Mouse (Mus musculus) brain, adult 2 months (tissue): ENCODE measurements around the gene Pecr.
A peak's percentile ranks its signal among the peaks of the same experiment; 100 is the strongest.

Experiments
- DNase-seq: peaks from one replicate; pipeline ENCODE4 v3.0.0; 2011; ENCODE audit warnings: low read depth, low spot score

Pecr gene

GRCm38 (mm10) chr1:72283992-72284485 lies at the start of gene Pecr, which contains the start of gene Tmem169:
Gene Pecr (minus strand): TSS chr1:72284314.
Gene Tmem169 (plus strand): TSS chr1:72284369.
- DNase-seq, result peak; percentile 97

- DNase-seq, result no peak
Measured at GRCm38 (mm10) chr1:72326162-72326821, 42.2 kb upstream of the Pecr start.

GRCm38 (mm10) chr1:72323248-72323647 lies 39.1 kb upstream of the Pecr start:
- no peak for DNase-seq

GRCm38 (mm10) chr1:72320759-72321158 lies 36.6 kb upstream of the Pecr start:
- no peak for DNase-seq

GRCm38 (mm10) chr1:72316901-72317300 lies 32.8 kb upstream of the Pecr start:
- no peak for DNase-seq

- peak; percentile 10 for DNase-seq
Measured at GRCm38 (mm10) chr1:72316409-72316808, 32.3 kb upstream of the Pecr start.

- DNase-seq, result no peak
Measured at GRCm38 (mm10) chr1:72315447-72315846, 31.3 kb upstream of the Pecr start.

- DNase-seq, result peak; percentile 51
Measured at GRCm38 (mm10) chr1:72313399-72314039, 29.4 kb upstream of the Pecr start.

GRCm38 (mm10) chr1:72312701-72313398 lies 28.7 kb upstream of the Pecr start:
- no peak for DNase-seq

GRCm38 (mm10) chr1:72309744-72310424 lies 25.8 kb upstream of the Pecr start:
- DNase-seq, result no peak

- DNase-seq, result no peak
Measured at GRCm38 (mm10) chr1:72308919-72309318, 24.8 kb upstream of the Pecr start.

GRCm38 (mm10) chr1:72307317-72307798 lies 23.2 kb upstream of the Pecr start, which contains the start of gene Xrcc5:
Gene Xrcc5 (plus strand): TSS chr1:72307421.
- DNase-seq, result peak; percentile 99

GRCm38 (mm10) chr1:72306679-72307181 lies 22.6 kb upstream of the Pecr start:
- DNase-seq, result peak; percentile 73

- DNase-seq, result no peak
Measured at GRCm38 (mm10) chr1:72306241-72306640, 22.1 kb upstream of the Pecr start.

GRCm38 (mm10) chr1:72301845-72302244 lies 17.7 kb upstream of the Pecr start:
- peak; percentile 21 for DNase-seq

- DNase-seq, result peak; percentile 67
Measured at GRCm38 (mm10) chr1:72295746-72296145, 11.6 kb upstream of the Pecr start.

GRCm38 (mm10) chr1:72293869-72294663 lies 10.0 kb upstream of the Pecr start:
- no peak for DNase-seq

GRCm38 (mm10) chr1:72291925-72292324 lies 7.8 kb upstream of the Pecr start:
- DNase-seq, result no peak

GRCm38 (mm10) chr1:72291421-72291820 lies 7.3 kb upstream of the Pecr start:
- no peak for DNase-seq

- no peak for DNase-seq
Measured at GRCm38 (mm10) chr1:72290896-72291295, 6.8 kb upstream of the Pecr start.
